Mouse (Mus musculus): ENCODE data around the gene Cdc6.

DNA sequence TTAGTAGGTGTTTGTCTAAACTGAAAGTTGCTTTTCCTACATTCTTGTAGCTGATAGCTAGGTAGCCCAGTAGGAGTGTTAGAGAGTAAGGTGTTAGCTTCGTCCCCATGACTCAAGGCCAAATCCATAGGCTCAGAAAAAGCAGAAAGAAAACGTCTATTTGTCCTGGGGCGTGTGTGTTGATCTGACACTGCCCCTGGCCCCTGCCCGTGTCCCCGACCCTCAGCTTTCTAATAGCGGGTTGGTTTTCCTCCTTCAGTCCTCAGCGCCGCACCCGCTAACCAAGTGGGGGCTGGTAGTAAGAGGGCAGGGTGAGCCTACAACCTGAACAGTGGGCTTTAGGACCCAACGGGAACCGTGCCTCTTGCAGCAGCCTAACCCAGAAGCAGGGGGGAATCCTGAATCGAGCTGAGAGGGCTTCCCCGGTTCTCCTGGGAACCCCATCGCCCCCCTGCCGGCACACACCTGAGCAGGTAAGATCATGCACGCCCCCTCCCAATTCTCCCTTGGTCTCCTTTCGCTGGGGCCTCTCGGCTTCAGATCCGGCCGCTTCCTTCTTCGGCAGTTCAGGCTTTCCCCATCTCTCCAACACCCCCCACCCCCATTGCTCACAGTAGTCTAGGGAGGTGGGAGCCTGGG, 20.0 kb downstream of the Cdc6 start, which contains the start of gene Rara:
- TF ChIP-seq CTCF (IDR thresholded peaks at IDR 0.05; ENCODE audit: extremely low read depth, insufficient read length, insufficient replicate concordance, low read depth, low read length): no peak
- TF ChIP-seq POLR2A (IDR thresholded peaks at IDR 0.05; ENCODE audit: low read depth, low read length): no peak

Data from small intestine, adult 2 months (tissue).